Mouse (Mus musculus): ENCODE data around the gene Otulin. TPM values are rescaled to one million over a fixed set of nuclear protein-coding genes. Genes with fewer than 3 reads are reported as not detected.
A peak's percentile ranks its signal among the peaks of the same experiment; 100 is the strongest.

The Otulin gene
- polyA plus RNA-seq, 1 experiment from 2014 or later, result 31.7 TPM

GRCm38 (mm10) chr15:27655015-27655414 is 24.5 kb upstream of the Otulin start:
- no peaks in the 10 kb centered on the region for H3K4me1 ChIP-seq
- peaks cover 3% of the 10 kb centered on the region; the same call in 1 of the 2 replicates for H3K36me3 ChIP-seq
- H3K9ac ChIP-seq, result no peak overlapping the region
- ATAC-seq (ENCODE audit: insufficient read depth, low FRiP score, low read depth), result no peak
- WGBS, result 18% methylated on average over 5 of the region's 5 CpGs
- H3K27ac ChIP-seq, result no peak overlapping the region
- H3K9me3 ChIP-seq, result no peaks in the 10 kb centered on the region
- no peak overlapping the region for H3K4me3 ChIP-seq (replicated peaks)
- no peak overlapping the region for H3K4me2 ChIP-seq
- no peaks in the 10 kb centered on the region for H3K27me3 ChIP-seq (replicated peaks)

- H3K36me3 ChIP-seq, result no peaks in the 10 kb centered on the region
- no peak overlapping the region for H3K4me3 ChIP-seq (replicated peaks)
- no peak overlapping the region for H3K27ac ChIP-seq
- no peaks in the 10 kb centered on the region for H3K27me3 ChIP-seq (replicated peaks)
- no peak for ATAC-seq (ENCODE audit: insufficient read depth, low FRiP score, low read depth)
- no peak overlapping the region for H3K9ac ChIP-seq
- H3K9me3 ChIP-seq, result no peaks in the 10 kb centered on the region
- 33% methylated on average over 3 of the region's 3 CpGs for WGBS
- no peaks in the 10 kb centered on the region for H3K4me1 ChIP-seq
- H3K4me2 ChIP-seq, result no peak overlapping the region
Observed at GRCm38 (mm10) chr15:27647686-27648085, 17.2 kb upstream of the Otulin start.

GRCm38 (mm10) chr15:27646665-27647064 is 16.2 kb upstream of the Otulin start:
- WGBS, result 90% methylated on average over 8 of the region's 8 CpGs
- no peak for ATAC-seq (ENCODE audit: insufficient read depth, low FRiP score, low read depth)

GRCm38 (mm10) chr15:27645250-27645649 is 14.8 kb upstream of the Otulin start:
- WGBS, result 74% methylated on average over 3 of the region's 3 CpGs
- ATAC-seq (ENCODE audit: insufficient read depth, low FRiP score, low read depth), result no peak

More at GRCm38 (mm10) chr15:27646665-27647064, 16.2 kb upstream of the Otulin start:
- no peaks in the 10 kb centered on the region for H3K36me3 ChIP-seq
- H3K4me2 ChIP-seq, result no peak overlapping the region
- no peak overlapping the region for H3K9ac ChIP-seq
- H3K27me3 ChIP-seq (replicated peaks), result no peaks in the 10 kb centered on the region
- no peak overlapping the region for H3K4me3 ChIP-seq (replicated peaks)
- no peak overlapping the region for H3K27ac ChIP-seq
- H3K9me3 ChIP-seq, result no peaks in the 10 kb centered on the region
- H3K4me1 ChIP-seq, result no peaks in the 10 kb centered on the region

GRCm38 (mm10) chr15:27642895-27643294 is 12.4 kb upstream of the Otulin start:
- WGBS, result 89% methylated on average over 3 of the region's 3 CpGs
- no peaks in the 10 kb centered on the region for H3K9me3 ChIP-seq
- no peaks in the 10 kb centered on the region for H3K27me3 ChIP-seq (replicated peaks)
- no peak overlapping the region for H3K4me2 ChIP-seq
- H3K9ac ChIP-seq, result no peak overlapping the region
- no peaks in the 10 kb centered on the region for H3K4me1 ChIP-seq
- ATAC-seq (ENCODE audit: insufficient read depth, low FRiP score, low read depth), result no peak
- no peak overlapping the region for H3K4me3 ChIP-seq (replicated peaks)
- no peak overlapping the region for H3K27ac ChIP-seq
- H3K36me3 ChIP-seq, result no peaks in the 10 kb centered on the region

More at GRCm38 (mm10) chr15:27645250-27645649, 14.8 kb upstream of the Otulin start:
- Histone ChIP-seq H3K27me3 (replicated peaks) (no peaks in the 10 kb centered on the region), H3K4me3 (replicated peaks) (no peak overlapping the region), H3K9ac (no peak overlapping the region), H3K4me2 (no peak overlapping the region), H3K27ac (no peak overlapping the region), H3K9me3 (no peaks in the 10 kb centered on the region), H3K36me3 (no peaks in the 10 kb centered on the region), H3K4me1 (no peaks in the 10 kb centered on the region)

GRCm38 (mm10) chr15:27641171-27641570 is 10.7 kb upstream of the Otulin start:
- no peak overlapping the region for H3K9ac ChIP-seq
- WGBS, result 53% methylated on average over 12 of the region's 12 CpGs
- no peak overlapping the region for H3K27ac ChIP-seq
- H3K36me3 ChIP-seq, result no peaks in the 10 kb centered on the region
- no peaks in the 10 kb centered on the region for H3K27me3 ChIP-seq (replicated peaks)
- H3K4me3 ChIP-seq (replicated peaks), result no peak overlapping the region
- no peak for ATAC-seq (ENCODE audit: insufficient read depth, low FRiP score, low read depth)
- no peaks in the 10 kb centered on the region for H3K9me3 ChIP-seq
- H3K4me2 ChIP-seq, result no peak overlapping the region
- no peaks in the 10 kb centered on the region for H3K4me1 ChIP-seq

GRCm38 (mm10) chr15:27633941-27634900 is 3.7 kb upstream of the Otulin start:
- 62% methylated on average over 8 of the region's 8 CpGs for WGBS
- no peak overlapping the region for H3K27ac ChIP-seq
- H3K9ac ChIP-seq, result no peak overlapping the region
- no peaks in the 10 kb centered on the region for H3K27me3 ChIP-seq (replicated peaks)
- H3K36me3 ChIP-seq, result no peaks in the 10 kb centered on the region
- no peak for ATAC-seq (ENCODE audit: insufficient read depth, low FRiP score, low read depth)
- no peaks in the 10 kb centered on the region for H3K9me3 ChIP-seq
- H3K4me3 ChIP-seq (replicated peaks), result no peak overlapping the region
- H3K4me1 ChIP-seq, result peaks cover 5% of the 10 kb centered on the region
- no peak overlapping the region for H3K4me2 ChIP-seq

GRCm38 (mm10) chr15:27629800-27630600 is 493 bp downstream of the Otulin start:
- Histone ChIP-seq H3K4me1 (peaks cover 9% of the 10 kb centered on the region), H3K9me3 (no peaks in the 10 kb centered on the region), H3K27ac (peak overlapping the region; percentile 63), H3K27me3 (replicated peaks) (no peaks in the 10 kb centered on the region), H3K4me3 (replicated peaks) (peak overlapping the region; percentile 95), H3K36me3 (0 out of 2 replicates have a peak, but pooled peaks cover 3% of the 10 kb centered on the region), H3K9ac (peak overlapping the region; percentile 89), H3K4me2 (peak overlapping the region; percentile 84)
- ATAC-seq (ENCODE audit: insufficient read depth, low FRiP score, low read depth), result peak; percentile 48
- WGBS, result 2% methylated on average over 30 of the region's 53 CpGs

GRCm38 (mm10) chr15:27629046-27629445 is 1.4 kb downstream of the Otulin start:
- no peak for ATAC-seq (ENCODE audit: insufficient read depth, low FRiP score, low read depth)
- Histone ChIP-seq H3K4me2 (peak overlapping the region; percentile 84), H3K27me3 (replicated peaks) (no peaks in the 10 kb centered on the region), H3K9me3 (no peaks in the 10 kb centered on the region), H3K4me3 (replicated peaks) (no peak overlapping the region), H3K4me1 (peaks cover 9% of the 10 kb centered on the region), H3K36me3 (0 out of 2 replicates have a peak, but pooled peaks cover 3% of the 10 kb centered on the region), H3K9ac (no peak overlapping the region), H3K27ac (no peak overlapping the region)
- WGBS, result 74% methylated on average over 4 of the region's 4 CpGs

GRCm38 (mm10) chr15:27627794-27628193 is 2.7 kb downstream of the Otulin start:
- H3K27me3 ChIP-seq (replicated peaks), result no peaks in the 10 kb centered on the region
- 81% methylated on average over 9 of the region's 9 CpGs for WGBS
- H3K4me1 ChIP-seq, result peaks cover 9% of the 10 kb centered on the region
- no peak overlapping the region for H3K4me3 ChIP-seq (replicated peaks)
- no peaks in the 10 kb centered on the region for H3K9me3 ChIP-seq
- H3K4me2 ChIP-seq, result no peak overlapping the region
- no peak for ATAC-seq (ENCODE audit: insufficient read depth, low FRiP score, low read depth)
- H3K27ac ChIP-seq, result no peak overlapping the region
- H3K9ac ChIP-seq, result no peak overlapping the region
- 0 out of 2 replicates have a peak, but pooled peaks cover 3% of the 10 kb centered on the region for H3K36me3 ChIP-seq

- no peaks in the 10 kb centered on the region for H3K27me3 ChIP-seq (replicated peaks)
- 86% methylated on average over 1 of the region's 1 CpGs for WGBS
- H3K4me1 ChIP-seq, result peaks cover 9% of the 10 kb centered on the region
- H3K9ac ChIP-seq, result no peak overlapping the region
- H3K4me3 ChIP-seq (replicated peaks), result no peak overlapping the region
- no peak for ATAC-seq (ENCODE audit: insufficient read depth, low FRiP score, low read depth)
- H3K27ac ChIP-seq, result no peak overlapping the region
- H3K36me3 ChIP-seq, result 0 out of 2 replicates have a peak, but pooled peaks cover 6% of the 10 kb centered on the region
- no peak overlapping the region for H3K4me2 ChIP-seq
- H3K9me3 ChIP-seq, result no peaks in the 10 kb centered on the region
Observed at GRCm38 (mm10) chr15:27626314-27626713, 4.2 kb downstream of the Otulin start.

- H3K4me3 ChIP-seq (replicated peaks), result no peak overlapping the region
- 85% methylated on average over 10 of the region's 10 CpGs for WGBS
- H3K4me1 ChIP-seq, result peaks cover 9% of the 10 kb centered on the region
- H3K27ac ChIP-seq, result no peak overlapping the region
- 0 out of 2 replicates have a peak, but pooled peaks cover 9% of the 10 kb centered on the region for H3K36me3 ChIP-seq
- H3K27me3 ChIP-seq (replicated peaks), result no peaks in the 10 kb centered on the region
- no peaks in the 10 kb centered on the region for H3K9me3 ChIP-seq
- no peak overlapping the region for H3K9ac ChIP-seq
- H3K4me2 ChIP-seq, result no peak overlapping the region
- ATAC-seq (ENCODE audit: insufficient read depth, low FRiP score, low read depth), result no peak
Observed at GRCm38 (mm10) chr15:27625890-27626255, 4.6 kb downstream of the Otulin start.
